Mouse (Mus musculus) kidney, adult 9 months (tissue): ENCODE measurements around the gene Cdk14.

ENCODE experiments used
- DNase-seq: peaks from one replicate; pipeline ENCODE4 v3.0.0; 2022

Cdk14 gene

DNA sequence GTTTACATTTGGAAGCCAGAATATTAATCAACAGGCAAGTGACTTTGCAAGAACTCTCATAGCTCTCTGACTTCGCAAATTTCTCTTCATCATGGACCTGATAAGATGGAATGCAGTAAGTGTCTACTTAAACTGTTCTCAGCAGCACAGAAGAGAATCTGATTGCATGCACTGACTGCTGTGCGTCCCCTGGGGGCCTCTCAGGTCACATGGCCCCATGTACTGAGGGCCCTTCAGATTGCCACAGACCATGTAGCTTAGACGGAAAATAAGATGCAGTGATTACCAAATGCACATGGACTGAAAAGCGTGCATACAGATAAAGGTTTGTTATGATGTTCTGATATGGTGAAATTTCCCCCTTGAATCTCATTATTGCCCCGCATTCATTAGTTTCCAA lies 653.4 kb downstream of the Cdk14 start:
- DNase-seq: no peak

DNA sequence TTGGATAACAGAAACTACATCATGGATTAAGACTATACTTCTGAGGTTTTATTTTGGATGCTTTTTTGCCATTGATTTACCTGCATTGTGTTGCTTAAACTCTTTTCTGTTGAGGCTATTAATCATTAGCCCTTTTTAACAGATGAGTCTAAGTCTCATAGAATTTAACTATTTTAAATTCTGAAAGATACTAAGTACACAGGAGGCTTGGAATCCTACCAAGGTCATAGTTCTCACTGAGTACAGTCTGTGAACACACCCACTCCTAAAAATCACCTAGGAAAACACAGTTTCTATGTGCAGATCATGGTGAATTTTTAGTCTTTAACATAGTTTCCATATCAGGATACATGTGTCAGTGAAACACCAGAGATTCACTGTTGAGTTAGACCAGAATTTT lies 658.2 kb downstream of the Cdk14 start:
- DNase-seq: peak; percentile 88

DNA sequence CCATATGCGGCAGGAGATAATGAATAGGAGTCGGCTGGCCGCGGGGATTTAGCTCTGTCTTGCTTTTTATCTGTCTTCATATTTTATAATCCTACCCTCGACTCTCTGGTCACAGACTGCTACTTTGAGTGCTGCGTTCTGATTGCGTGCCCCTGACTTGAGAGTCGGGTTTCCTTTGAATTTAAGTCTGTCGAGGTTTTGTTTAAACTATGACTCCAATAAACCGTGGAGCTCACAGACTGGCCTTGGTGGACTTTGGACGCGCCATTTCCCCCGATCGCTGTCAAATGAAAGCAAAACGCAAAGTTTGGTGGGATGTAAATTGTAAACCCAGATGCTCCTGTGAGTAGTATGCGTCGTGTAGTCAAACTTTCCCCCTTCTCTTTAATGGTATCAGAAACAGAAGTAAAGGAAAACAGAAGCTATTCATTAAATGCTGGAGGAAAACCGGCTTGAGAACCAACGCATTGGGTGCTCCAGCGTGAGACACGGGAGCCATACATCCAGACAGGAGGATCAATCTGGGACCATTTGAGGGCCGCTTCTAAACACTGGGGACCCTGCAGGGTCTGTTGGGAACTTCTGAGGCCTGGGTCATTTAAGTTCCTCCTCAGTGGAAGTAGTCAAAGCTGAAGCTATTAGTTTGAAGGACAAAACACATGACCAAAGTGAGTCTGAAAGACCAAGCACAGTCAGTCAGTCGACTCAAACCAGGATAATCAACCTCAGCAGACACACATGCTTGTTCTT lies 661.6 kb downstream of the Cdk14 start:
- DNase-seq: peak; percentile 75

DNA sequence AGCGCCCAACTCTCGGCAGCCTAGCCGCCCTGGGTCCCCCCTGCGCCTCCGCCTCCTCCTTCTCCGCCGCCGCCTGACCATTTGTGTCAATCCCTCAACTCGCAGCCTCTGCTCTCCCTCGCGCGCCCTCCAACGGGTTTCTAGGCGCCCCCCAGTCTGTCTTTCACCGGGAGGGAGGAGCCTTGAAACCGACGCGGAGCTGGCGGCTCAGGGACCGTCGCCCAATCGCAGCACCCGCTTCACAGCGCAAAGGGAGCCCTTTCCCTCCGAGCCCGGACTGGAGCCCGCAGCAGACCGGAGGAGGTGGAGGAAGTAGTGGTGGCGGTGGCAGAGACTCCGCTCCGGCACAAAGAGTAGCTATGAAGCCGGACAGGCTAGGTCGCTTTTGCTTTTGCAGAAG lies 662.2 kb downstream of the Cdk14 start, which contains the start of gene Fzd1:
Gene Fzd1 (minus strand): TSS at position 134 of the 400 bp plus-strand sequence.
- peak; percentile 95 for DNase-seq

DNA sequence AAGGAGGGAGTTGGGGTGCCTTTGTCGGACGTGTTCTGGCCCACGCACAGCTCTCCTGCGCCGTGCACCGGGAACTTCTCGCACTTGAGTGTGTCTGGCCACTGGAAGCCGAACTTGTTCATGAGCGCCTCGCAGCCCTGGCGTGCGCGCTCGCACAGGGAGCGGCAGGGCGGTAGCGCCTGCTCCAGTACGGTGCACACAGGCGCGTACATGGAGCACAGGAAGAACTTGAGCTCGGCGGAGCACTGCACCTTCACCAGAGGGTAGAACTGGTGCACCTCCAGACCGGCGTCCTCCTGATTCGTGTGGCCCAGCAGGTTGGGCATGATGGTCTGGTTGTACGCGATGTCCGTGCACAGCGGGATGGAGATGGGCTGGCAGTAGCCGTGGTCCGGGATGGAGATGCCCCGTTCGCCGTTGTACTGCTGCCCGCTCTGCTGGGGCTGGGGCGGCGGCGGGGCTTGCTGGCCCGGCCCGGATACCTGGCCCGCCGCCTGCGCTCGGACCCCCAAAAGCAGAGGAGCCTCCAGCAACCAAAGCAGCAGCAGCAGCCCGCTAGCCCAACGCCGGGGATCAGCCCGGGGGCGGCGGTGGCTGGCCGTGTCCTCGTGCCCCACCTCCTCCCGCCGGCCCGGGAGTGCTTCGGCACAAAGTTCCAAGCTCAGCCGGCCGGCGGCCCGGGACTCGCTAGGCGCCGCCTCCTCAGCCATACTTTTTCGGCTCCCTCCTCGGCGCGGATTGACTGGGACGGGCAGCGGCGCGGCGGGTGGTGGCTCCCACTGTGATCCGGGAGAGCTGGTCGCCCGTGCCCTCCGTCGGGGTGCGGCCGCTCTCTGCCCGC lies 663.0 kb downstream of the Cdk14 start:
- DNase-seq: peak; percentile 73

DNA sequence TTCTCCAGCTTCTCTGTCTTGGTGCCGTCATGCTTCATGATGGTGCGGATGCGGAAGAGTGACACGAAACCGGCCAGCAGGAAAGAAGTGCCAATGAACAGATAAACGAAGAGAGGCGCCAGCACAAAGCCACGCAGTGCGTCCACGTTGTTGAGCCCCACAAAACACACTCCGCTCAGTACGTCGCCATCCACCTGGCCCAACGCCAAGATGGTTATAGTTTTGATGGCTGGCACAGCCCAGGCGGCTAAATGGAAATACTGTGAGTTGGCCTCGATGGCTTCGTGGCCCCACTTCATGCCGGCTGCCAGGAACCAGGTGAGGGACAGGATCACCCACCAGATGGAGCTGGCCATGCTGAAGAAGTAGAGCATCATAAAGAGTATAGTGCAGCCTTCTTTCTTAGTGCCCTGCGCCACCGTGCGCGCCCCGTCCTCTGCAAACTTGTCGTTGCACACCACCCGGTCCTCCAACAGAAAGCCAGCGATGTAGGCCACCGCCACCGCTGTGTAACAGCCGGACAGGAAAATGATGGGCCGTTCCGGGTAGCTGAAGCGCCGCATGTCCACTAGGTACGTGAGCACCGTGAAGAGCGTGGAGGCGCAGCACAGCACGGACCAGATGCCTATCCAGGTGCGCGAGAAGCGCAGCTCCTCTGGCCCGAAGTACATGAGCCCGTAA lies 664.0 kb downstream of the Cdk14 start:
- DNase-seq: peak; percentile 40

DNA sequence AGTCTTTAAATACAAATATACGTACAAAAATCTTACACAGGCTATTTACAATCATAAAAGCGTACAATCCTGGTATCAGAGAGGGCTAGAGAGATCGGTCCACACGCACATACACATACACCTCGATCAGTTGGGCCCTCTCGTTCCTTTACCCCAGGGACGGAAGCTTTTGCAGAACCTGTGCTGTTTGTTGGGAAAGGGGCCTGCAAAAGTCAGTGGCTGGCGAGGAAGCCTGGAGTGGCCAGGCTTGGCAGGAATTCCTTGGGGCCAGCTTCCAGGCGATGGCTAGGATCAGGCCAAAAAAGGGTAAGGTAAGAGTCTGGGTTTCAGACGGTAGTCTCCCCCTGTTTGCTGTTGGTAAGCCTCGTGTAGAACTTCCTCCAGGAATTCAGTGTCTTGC lies 664.8 kb downstream of the Cdk14 start:
- no peak for DNase-seq

DNA sequence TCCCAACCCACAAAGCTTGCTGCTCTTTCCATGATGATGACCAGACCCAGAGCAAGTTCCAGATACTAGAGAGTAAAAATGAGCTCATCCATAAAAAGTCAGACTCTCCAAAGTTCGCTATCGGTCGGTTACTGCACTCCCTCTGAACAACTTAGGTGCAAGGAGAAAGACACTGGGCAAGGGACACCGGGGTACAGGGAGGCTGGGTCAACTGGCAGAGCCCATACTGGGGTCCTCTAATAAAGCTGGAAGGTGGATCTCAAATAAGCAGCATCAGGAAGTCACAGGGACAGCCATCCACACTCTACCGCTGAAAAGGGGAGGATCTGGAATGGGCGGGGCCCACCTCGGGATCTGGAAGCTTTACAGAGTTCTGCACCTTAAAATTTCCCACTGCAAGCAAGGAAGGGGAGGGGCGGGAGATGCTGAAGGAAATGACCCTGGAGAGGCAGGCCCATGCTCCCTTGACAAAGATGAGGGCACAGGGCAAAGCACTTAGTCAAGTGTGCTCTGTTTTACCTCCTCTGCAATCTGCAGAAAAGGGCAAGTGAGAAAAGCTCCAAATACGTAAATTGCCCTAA lies 665.3 kb downstream of the Cdk14 start:
- peak; percentile 68 for DNase-seq
